Mouse (Mus musculus) megakaryocyte, embryonic 14.5 days (primary cell): ENCODE results near the gene Rbms3. TPM values are rescaled to one million over a fixed set of nuclear protein-coding genes. Genes with fewer than 3 reads are reported as not detected.

Experiments used
- H3K27me3 ChIP-seq: replicated peaks from 2 replicates; pipeline ENCODE3; 2012; ENCODE audit warnings: inconsistent platforms
- H3K36me3 ChIP-seq: replicated peaks from 2 replicates; pipeline ENCODE3; 2012; ENCODE audit warnings: low read length, inconsistent platforms, mixed read lengths
- H3K4me1 ChIP-seq: 2 replicates; pipeline ENCODE4 v1.6.1; 2012; ENCODE audit warnings: inconsistent platforms
- H3K4me3 ChIP-seq: replicated peaks from 2 replicates; pipeline ENCODE3; 2012; ENCODE audit warnings: moderate library complexity, mild to moderate bottlenecking, inconsistent platforms
- H3K9me3 ChIP-seq: 2 replicates; pipeline ENCODE4 v1.6.1; 2012; ENCODE audit warnings: inconsistent platforms
- FLI1 ChIP-seq: IDR thresholded peaks from 2 replicates; pipeline ENCODE4 v1.6.1; 2012; ENCODE audit warnings: low read length, inconsistent platforms, mixed read lengths
- GATA1 ChIP-seq: IDR thresholded peaks from 3 replicates; pipeline ENCODE4 v1.6.1; 2012; ENCODE audit warnings: mixed read lengths, low read length, inconsistent platforms, borderline replicate concordance
- polyA plus RNA-seq: library from polyadenylated mRNA; stranded (reverse); fragments of >175 nt; gene quantifications from 2 replicates; pipeline ENCODE4 v1.2.3, GENCODE M21; 2012; ENCODE audit warnings: low replicate concordance; ENCODE audit not compliant: insufficient read depth

Rbms3 gene
- polyA plus RNA-seq, 1 experiment = not detected

DNA sequence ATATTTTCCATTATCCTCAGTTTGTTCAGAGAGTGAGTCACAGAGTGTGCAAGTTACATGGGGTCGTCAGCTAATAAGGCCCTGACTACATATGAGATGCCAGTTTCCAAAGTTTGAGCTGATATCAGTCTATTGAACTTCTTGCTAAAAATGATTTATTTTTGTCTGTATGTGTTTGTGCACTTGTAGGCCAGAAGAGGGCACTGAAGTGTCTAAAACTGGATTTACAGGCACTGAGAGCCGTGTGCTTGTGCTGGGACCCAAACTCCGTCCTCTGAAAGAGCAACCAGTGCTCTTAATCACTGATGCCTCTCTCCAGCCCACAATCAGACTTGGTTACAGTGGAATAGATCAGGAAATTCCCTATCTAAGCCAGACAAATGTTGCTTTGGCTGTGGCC, 882.8 kb downstream of the Rbms3 start:
- Histone ChIP-seq H3K27me3 (no peaks in the 10 kb centered on the region), H3K9me3 (peaks cover 7% of the 10 kb centered on the region; the same call in 1 of the 2 replicates), H3K4me3 (no peak overlapping the region), H3K4me1 (no peaks in the 10 kb centered on the region), H3K36me3 (no peaks in the 10 kb centered on the region)
- TF ChIP-seq GATA1 (no peak), FLI1 (no peak)

DNA sequence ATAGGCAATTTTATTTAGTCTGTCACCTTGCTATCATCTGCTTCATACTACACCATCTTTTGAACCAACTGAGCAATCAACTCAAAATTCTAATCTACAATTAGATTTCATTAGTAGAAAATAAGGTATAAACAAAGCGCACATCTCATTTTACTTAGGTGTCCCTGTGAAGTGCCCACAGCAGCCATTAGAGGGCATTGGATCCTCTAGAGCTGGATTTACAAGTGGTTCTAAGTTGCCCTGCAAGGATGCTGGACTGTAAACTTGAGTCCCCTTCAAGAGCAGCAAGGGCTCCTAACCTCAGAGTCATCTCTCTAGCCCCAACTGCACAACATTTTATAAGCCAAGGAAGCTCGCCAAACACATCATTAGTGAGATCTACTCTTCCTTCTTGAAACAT, 891.9 kb downstream of the Rbms3 start:
- H3K27me3 ChIP-seq = no peaks in the 10 kb centered on the region
- no peak for TF ChIP-seq GATA1
- TF ChIP-seq FLI1 = no peak
- H3K4me3 ChIP-seq = no peak overlapping the region
- no peaks in the 10 kb centered on the region for H3K4me1 ChIP-seq
- peaks cover 22% of the 10 kb centered on the region for H3K9me3 ChIP-seq
- H3K36me3 ChIP-seq = no peaks in the 10 kb centered on the region

DNA sequence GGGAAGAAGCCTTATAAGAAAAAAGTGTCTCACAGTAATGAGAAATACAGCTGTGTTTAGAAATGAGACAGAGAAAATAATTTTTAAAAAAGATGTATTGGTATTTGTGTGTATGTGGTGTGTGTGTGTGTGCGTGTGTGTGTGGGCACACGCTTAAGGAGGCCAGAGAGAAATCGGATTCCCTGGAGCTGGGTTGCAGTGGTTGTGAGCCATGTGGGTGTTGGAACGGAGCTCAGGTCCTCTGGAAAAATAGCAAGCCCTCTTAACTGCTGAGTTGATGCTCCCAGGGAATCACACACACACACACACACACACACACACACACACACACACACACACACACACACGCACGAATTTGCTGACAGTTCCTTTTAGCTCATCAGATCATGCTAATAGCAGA, 900.5 kb downstream of the Rbms3 start:
- Histone ChIP-seq H3K4me3 (no peak overlapping the region), H3K4me1 (no peaks in the 10 kb centered on the region), H3K9me3 (peaks cover 9% of the 10 kb centered on the region), H3K36me3 (no peaks in the 10 kb centered on the region), H3K27me3 (no peaks in the 10 kb centered on the region)
- TF ChIP-seq GATA1 (no peak), FLI1 (no peak)

DNA sequence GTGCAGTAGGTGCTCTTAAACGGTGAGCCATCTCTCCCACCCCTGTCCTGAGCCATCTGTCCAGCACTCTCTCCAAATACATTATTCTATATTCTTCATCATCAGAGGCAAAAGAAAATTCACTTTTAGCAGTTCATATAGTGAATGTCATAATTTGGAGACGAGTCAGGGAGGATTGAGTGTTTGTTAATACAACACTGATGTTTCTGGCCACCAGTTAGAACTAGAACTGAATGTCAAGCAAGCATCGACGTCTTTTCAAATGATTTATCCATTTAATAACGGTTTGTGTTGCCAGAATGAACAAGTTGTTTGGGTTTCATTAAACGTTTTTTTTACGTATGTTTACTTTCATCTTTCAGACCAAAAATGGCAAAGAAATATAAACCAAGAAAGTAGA, 901.1 kb downstream of the Rbms3 start:
- H3K27me3 ChIP-seq = no peaks in the 10 kb centered on the region
- no peak for TF ChIP-seq GATA1
- no peak for TF ChIP-seq FLI1
- H3K4me3 ChIP-seq = no peak overlapping the region

DNA sequence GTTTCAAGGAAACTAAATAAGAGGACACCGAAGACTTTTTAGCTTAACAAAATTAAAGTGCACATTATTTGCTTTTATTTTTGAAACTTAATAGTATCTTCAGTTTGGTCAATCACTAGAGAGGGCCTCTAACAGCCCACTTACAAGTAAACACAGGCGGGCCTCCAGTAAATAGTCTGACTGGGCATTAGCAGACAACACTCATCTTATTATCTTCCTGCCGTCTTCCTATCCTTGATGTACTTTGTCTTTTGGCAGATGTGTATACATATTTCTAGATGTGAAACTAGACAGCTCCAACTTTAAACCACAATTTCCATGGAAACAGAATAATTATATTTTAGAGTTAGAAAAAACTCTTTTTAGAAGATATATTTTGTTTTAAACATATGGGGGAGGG, 901.6 kb downstream of the Rbms3 start:
- Histone ChIP-seq H3K4me3 (no peak overlapping the region), H3K36me3 (no peaks in the 10 kb centered on the region), H3K27me3 (no peaks in the 10 kb centered on the region), H3K4me1 (no peaks in the 10 kb centered on the region), H3K9me3 (peaks cover 7% of the 10 kb centered on the region)
- no peak for TF ChIP-seq GATA1
- TF ChIP-seq FLI1 = no peak

More for the DNA sequence above, 901.1 kb downstream of the Rbms3 start:
- Histone ChIP-seq H3K9me3 (peaks cover 9% of the 10 kb centered on the region), H3K4me1 (no peaks in the 10 kb centered on the region), H3K36me3 (no peaks in the 10 kb centered on the region)

DNA sequence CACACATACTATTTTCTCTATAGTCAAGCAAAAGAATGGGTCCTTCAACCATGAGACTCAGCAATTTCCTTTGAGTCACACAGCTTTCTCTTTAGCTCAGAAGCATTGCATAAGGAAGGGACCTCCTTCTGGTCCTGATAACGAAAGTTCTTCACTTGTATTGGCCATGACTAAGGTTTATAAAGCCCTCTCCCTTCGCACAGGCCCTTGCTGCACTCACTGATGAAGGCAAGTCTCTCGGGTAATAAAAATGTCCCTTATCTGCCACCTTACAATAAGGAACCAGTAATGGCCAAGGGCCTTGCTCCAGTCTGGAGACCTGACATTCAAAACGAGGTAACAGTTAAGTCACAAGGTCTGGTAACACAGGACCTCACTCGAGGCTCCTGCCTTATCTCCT, 905.1 kb downstream of the Rbms3 start:
- Histone ChIP-seq H3K4me3 (no peak overlapping the region), H3K27me3 (no peaks in the 10 kb centered on the region), H3K36me3 (no peaks in the 10 kb centered on the region), H3K9me3 (peaks cover 14% of the 10 kb centered on the region), H3K4me1 (no peaks in the 10 kb centered on the region)
- TF ChIP-seq GATA1 (no peak), FLI1 (no peak)

DNA sequence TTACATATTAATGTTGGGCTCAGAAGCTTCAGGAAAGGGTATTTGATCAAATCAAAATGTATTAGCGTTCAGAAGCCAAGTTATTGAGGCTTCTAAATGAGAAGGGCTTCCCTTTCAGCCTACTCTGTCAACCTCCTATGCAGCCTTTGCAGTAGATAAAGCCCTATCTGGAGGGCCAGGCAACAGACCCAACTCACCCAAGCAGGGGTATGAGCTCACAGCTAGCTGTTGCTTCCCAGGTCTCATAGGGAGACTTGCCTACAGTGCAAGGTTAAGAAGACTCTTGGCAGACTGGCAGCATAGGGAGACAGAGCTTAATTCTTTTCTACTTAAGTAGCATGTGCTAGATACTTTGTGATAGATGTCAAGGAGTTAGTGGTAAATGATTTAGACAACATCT, 926.6 kb downstream of the Rbms3 start:
- TF ChIP-seq FLI1 (no peak), GATA1 (no peak)
- no peaks in the 10 kb centered on the region for H3K36me3 ChIP-seq
- no peaks in the 10 kb centered on the region for H3K4me1 ChIP-seq

DNA sequence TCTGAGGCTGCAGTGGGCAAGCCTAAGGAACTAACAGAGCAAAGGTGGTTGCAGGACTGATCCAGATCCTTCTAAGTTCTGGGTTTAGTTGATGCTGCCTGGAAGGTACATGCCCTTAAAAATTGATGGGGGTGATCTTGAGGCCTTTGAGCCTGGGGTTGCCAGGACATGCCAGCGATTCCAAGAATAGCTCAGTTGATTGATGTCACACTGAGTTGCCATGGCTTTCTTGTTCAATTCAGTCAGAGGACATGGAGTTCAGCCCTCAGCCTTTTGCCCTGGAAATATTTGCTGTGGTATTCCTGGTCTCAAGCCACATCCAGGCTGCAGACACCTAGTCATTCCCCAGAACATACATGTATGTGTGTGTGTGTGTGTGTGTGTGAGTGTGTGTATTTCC, 927.1 kb downstream of the Rbms3 start:
- H3K4me3 ChIP-seq = no peak overlapping the region
- H3K9me3 ChIP-seq = peaks cover 16% of the 10 kb centered on the region
- no peaks in the 10 kb centered on the region for H3K4me1 ChIP-seq
- H3K36me3 ChIP-seq = no peaks in the 10 kb centered on the region
- H3K27me3 ChIP-seq = no peaks in the 10 kb centered on the region
- TF ChIP-seq GATA1 (no peak), FLI1 (no peak)

More for the DNA sequence above, 926.6 kb downstream of the Rbms3 start:
- Histone ChIP-seq H3K9me3 (peaks cover 16% of the 10 kb centered on the region), H3K27me3 (no peaks in the 10 kb centered on the region), H3K4me3 (no peak overlapping the region)

DNA sequence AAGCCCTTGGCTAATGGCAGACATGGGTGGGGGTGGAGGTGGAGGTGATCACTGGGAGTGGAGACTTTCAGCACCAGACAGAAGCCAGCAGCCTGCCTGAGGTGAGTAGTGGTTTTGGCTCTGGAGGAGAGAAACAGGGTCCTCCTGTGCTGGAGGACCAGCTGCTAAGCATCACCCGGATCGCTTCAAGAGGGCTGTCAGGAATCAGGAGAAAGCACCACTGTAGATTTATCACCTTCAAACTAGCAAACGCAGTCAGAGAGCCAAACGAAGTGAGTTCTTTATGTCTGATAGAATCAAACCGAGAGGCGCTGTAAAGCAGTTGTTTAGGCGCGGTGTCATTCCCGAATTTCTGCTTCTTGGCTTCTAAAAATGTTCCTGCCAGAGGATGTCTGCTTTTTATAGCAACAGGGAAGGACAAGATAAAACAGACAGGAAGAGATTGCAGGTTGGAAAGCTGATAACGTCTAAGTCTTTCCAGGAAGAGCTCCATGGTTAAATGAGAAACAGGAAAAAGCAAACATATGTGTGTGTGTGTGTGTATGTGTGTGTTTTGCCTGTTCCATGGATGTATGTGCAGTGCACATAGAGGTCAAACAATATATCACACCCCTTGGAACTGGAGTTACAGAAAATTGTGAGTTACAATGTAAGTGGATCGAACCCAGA, 928.1 kb downstream of the Rbms3 start:
- H3K36me3 ChIP-seq = no peaks in the 10 kb centered on the region
- TF ChIP-seq FLI1 (no peak), GATA1 (no peak)
- H3K27me3 ChIP-seq = no peaks in the 10 kb centered on the region
- no peak overlapping the region for H3K4me3 ChIP-seq
- peaks cover 11% of the 10 kb centered on the region for H3K9me3 ChIP-seq
- no peaks in the 10 kb centered on the region for H3K4me1 ChIP-seq

DNA sequence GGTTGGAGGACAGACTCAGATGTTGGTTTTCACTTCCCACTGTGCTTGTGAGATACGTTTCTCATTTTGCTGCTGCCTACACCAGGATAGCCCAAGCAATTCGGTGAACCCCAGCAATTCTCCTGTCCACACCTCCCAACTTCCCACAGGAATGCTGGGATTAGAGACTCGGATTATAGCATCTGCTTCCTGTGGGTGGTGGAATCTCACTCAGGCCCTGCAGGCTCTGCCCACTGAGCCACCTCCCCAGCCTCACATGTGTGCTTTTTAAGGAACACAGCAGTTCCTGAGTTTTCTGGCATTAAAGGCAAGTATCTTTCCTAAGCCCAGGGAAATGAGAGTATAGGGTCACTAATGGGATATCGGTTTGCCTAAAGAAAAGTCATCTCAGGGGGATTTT, 941.1 kb downstream of the Rbms3 start:
- Histone ChIP-seq H3K4me3 (no peak overlapping the region), H3K27me3 (no peaks in the 10 kb centered on the region), H3K36me3 (no peaks in the 10 kb centered on the region), H3K4me1 (no peaks in the 10 kb centered on the region), H3K9me3 (peaks cover 8% of the 10 kb centered on the region; the same call in 1 of the 2 replicates)
- TF ChIP-seq GATA1 (no peak), FLI1 (no peak)

DNA sequence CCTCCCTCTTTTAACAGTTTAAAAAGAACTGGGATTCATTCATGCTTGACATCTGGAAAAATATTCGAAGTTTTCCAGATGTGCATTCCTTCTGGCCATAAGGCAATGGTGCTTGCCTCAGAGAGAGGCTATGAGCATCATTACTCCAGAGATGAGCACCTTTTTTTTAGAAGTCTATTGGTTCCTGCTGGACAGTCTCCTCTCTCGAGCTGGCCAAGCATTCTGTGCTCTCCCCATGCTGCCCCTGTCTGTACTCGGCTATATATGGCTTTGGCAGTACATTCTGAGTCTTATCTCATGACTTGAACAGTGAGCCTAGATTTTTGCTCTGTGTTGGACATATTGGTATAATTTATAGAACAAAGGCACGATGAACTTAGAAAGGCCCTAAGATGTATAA, 952.6 kb downstream of the Rbms3 start:
- TF ChIP-seq FLI1 (no peak), GATA1 (no peak)
- Histone ChIP-seq H3K9me3 (peaks cover 35% of the 10 kb centered on the region), H3K36me3 (no peaks in the 10 kb centered on the region), H3K4me1 (no peaks in the 10 kb centered on the region), H3K27me3 (no peaks in the 10 kb centered on the region), H3K4me3 (no peak overlapping the region)
